8 mouse cellular contexts compared by ENCODE assay signal in genomic region chr9:41973775-41974657, GRCm38 (mm10).
DNase-seq lines count a peak whose midpoint lies in the region; ATAC-seq and TF ChIP-seq lines count a peak whose summit lies in the region.

No protein-coding gene starts in this region.

- ATAC-seq in forebrain, embryonic 16.5 days: peak; percentile 93
- no peak for ATAC-seq in liver, postnatal 0 days

- 83% methylated on average over 25 of the region's 25 CpGs for WGBS in spleen, adult 2 months
- 67% methylated on average over 25 of the region's 25 CpGs for WGBS in forebrain, embryonic 16.5 days
- WGBS in liver, postnatal 0 days (ENCODE audit: insufficient replicate concordance): 69% methylated on average over 25 of the region's 25 CpGs

- TF ChIP-seq CTCF in spleen, adult 2 months (IDR thresholded peaks at IDR 0.05; ENCODE audit: extremely low read depth, insufficient read depth, insufficient read length, insufficient replicate concordance): peak; percentile 34; the same call in 1 of the 2 replicates
- TF ChIP-seq CTCF in liver, postnatal 0 days (IDR thresholded peaks at IDR 0.05; ENCODE audit: low read depth): peak; percentile 59

- peaks cover 2% of the 10 kb centered on the region; the same call in 1 of the 2 replicates for H3K9me3 ChIP-seq in forebrain, embryonic 16.5 days (ENCODE audit: control insufficient read depth, low read length)
- H3K9me3 ChIP-seq in liver, postnatal 0 days (ENCODE audit: low read length): no peaks in the 10 kb centered on the region

- no peak for TF ChIP-seq POLR2A in spleen, adult 2 months (IDR thresholded peaks at IDR 0.05; ENCODE audit: low read depth, low read length)

- H3K27ac ChIP-seq in spleen, adult 2 months (ENCODE audit: insufficient read depth, low read length): no peak overlapping the region
- no peak overlapping the region for H3K27ac ChIP-seq in forebrain, embryonic 16.5 days (ENCODE audit: low read length)
- no peak overlapping the region for H3K27ac ChIP-seq in liver, postnatal 0 days (ENCODE audit: low read depth)

- no peak overlapping the region for H3K4me2 ChIP-seq in forebrain, embryonic 16.5 days (ENCODE audit: low read length)
- no peak overlapping the region for H3K4me2 ChIP-seq in liver, postnatal 0 days (ENCODE audit: low read depth, low read length)

- DNase-seq in spleen, adult 2 months (ENCODE audit: low read depth in 1 of 2, low spot score in 2 of 2): no peak
- DNase-seq in spleen, postnatal 36 days (ENCODE audit: low spot score in 2 of 2): no peak
- peak; percentile 59 to 68 for DNase-seq in cerebellum, adult 18-20 months
- DNase-seq in kidney, postnatal 14 days: peak; percentile 39
- DNase-seq in liver, postnatal 0 days: peak; percentile 29
- DNase-seq in right cerebral cortex, adult 18-20 months: peak; percentile 88
- DNase-seq in yolk sac, embryonic 10.5 days (ENCODE audit: low spot score): no peak

- H3K36me3 ChIP-seq in spleen, adult 2 months (ENCODE audit: control insufficient read depth, insufficient read depth, low read length): peaks cover 67% of the 10 kb centered on the region
- peaks cover 21% of the 10 kb centered on the region; the same call in 1 of the 2 replicates for H3K36me3 ChIP-seq in forebrain, embryonic 16.5 days (ENCODE audit: control insufficient read depth, insufficient read depth)
- H3K36me3 ChIP-seq in liver, postnatal 0 days (replicated peaks; ENCODE audit: insufficient read depth, low read length): 0 out of 2 replicates have a peak, but pooled peaks cover 4% of the 10 kb centered on the region

- no peak overlapping the region for H3K9ac ChIP-seq in forebrain, embryonic 16.5 days (replicated peaks; ENCODE audit: low read depth, low read length)
- no peak overlapping the region for H3K9ac ChIP-seq in liver, postnatal 0 days (replicated peaks)

- no peak for TF ChIP-seq EP300 in liver, postnatal 0 days (IDR thresholded peaks at IDR 0.05; ENCODE audit: low read depth)

- H3K4me3 ChIP-seq in spleen, adult 2 months (ENCODE audit: extremely low read depth, insufficient read depth, insufficient read length): no peak overlapping the region
- no peak overlapping the region for H3K4me3 ChIP-seq in forebrain, embryonic 16.5 days (replicated peaks; ENCODE audit: low read length)
- H3K4me3 ChIP-seq in liver, postnatal 0 days (ENCODE audit: low read depth, low read length): no peak overlapping the region

- no peaks in the 10 kb centered on the region for H3K4me1 ChIP-seq in spleen, adult 2 months (ENCODE audit: control insufficient read depth, insufficient read depth, insufficient read length)
- H3K4me1 ChIP-seq in forebrain, embryonic 16.5 days (replicated peaks; ENCODE audit: control insufficient read depth, insufficient read depth, low read length): peaks cover 18% of the 10 kb centered on the region
- no peaks in the 10 kb centered on the region for H3K4me1 ChIP-seq in liver, postnatal 0 days (ENCODE audit: insufficient read depth)

- H3K27me3 ChIP-seq in spleen, adult 2 months (ENCODE audit: control insufficient read depth, insufficient read depth, low read length): no peaks in the 10 kb centered on the region
- H3K27me3 ChIP-seq in forebrain, embryonic 16.5 days (replicated peaks; ENCODE audit: control insufficient read depth, insufficient read depth, low read length): no peaks in the 10 kb centered on the region
- no peaks in the 10 kb centered on the region for H3K27me3 ChIP-seq in liver, postnatal 0 days (ENCODE audit: insufficient read depth, low read length)

Comparison
In these comparisons a context has a peak if more than half of its experiments do, and no peak if none do; other contexts are left out.
1. DNase-seq: peak in cerebellum, adult 18-20 months (2 of 2), kidney, postnatal 14 days (single experiment), liver, postnatal 0 days (single experiment) and right cerebral cortex, adult 18-20 months (single experiment); none in spleen, adult 2 months (0 of 2), spleen, postnatal 36 days (0 of 2) and yolk sac, embryonic 10.5 days (single experiment).